11 mouse cellular contexts compared by ENCODE assay signal in genomic region chr7:145216591-145216990, GRCm38 (mm10). TPM values are rescaled to one million over a fixed set of nuclear protein-coding genes. Genes with fewer than 3 reads are reported as not detected.
DNase-seq lines count a peak whose midpoint lies in the region; ATAC-seq and TF ChIP-seq lines count a peak whose summit lies in the region.
"Had no signal": no experiment of that assay in that cellular context is flagged by ENCODE, and none has a peak within 500 bp of the region (broad histone marks: within the 10 kb centered on the region; RNA-seq: fewer than 3 reads in every experiment).

No protein-coding gene starts in this region.

- H3K36me3 ChIP-seq in hindbrain, embryonic 10.5 days = no peaks in the 10 kb centered on the region
- H3K36me3 ChIP-seq in hindbrain, embryonic 11.5 days (ENCODE audit: control insufficient read depth, insufficient read depth, low read length) = no peaks in the 10 kb centered on the region
- no peaks in the 10 kb centered on the region for H3K36me3 ChIP-seq in E14TG2a.4 (ENCODE audit: insufficient read depth, low read length)
- H3K36me3 ChIP-seq in limb, embryonic 10.5 days = no peaks in the 10 kb centered on the region

- 0 out of 2 replicates have a peak, but pooled peaks have one; percentile 6 for TF ChIP-seq CTCF in E14TG2a.4 (conservative IDR thresholded peaks at IDR 0.05; ENCODE audit: low read length)
- TF ChIP-seq CTCF in bone marrow macrophage, adult 2 months (IDR thresholded peaks at IDR 0.05; ENCODE audit: low read depth, low read length) = peak; percentile 36; the same call in 1 of the 2 replicates

- no peak overlapping the region for H3K4me2 ChIP-seq in hindbrain, embryonic 11.5 days (replicated peaks; ENCODE audit: low read depth, low read length)

- ATAC-seq in hindbrain, embryonic 11.5 days (ENCODE audit: low FRiP score) = no peak
- ATAC-seq: Patski had no signal

- peaks cover 6% of the 10 kb centered on the region; the same call in 1 of the 2 replicates for H3K27me3 ChIP-seq in hindbrain, embryonic 10.5 days (ENCODE audit: insufficient read depth, poor library complexity, severe bottlenecking)
- no peaks in the 10 kb centered on the region for H3K27me3 ChIP-seq in hindbrain, embryonic 11.5 days (ENCODE audit: control insufficient read depth, insufficient read depth, low read length)
- no peaks in the 10 kb centered on the region for H3K27me3 ChIP-seq in E14TG2a.4 (ENCODE audit: insufficient read depth, low read length)
- no peaks in the 10 kb centered on the region for H3K27me3 ChIP-seq in limb, embryonic 10.5 days (ENCODE audit: low read depth, poor library complexity, severe bottlenecking)
- H3K27me3 ChIP-seq: Patski had no signal

- H3K9ac ChIP-seq in hindbrain, embryonic 11.5 days (ENCODE audit: low read depth, low read length) = no peak overlapping the region

- peak overlapping the region; percentile 74 for H3K27ac ChIP-seq in hindbrain, embryonic 10.5 days
- H3K27ac ChIP-seq in hindbrain, embryonic 11.5 days (ENCODE audit: low read depth, low read length) = no peak overlapping the region
- H3K27ac ChIP-seq in bone marrow macrophage, adult 2 months (ENCODE audit: insufficient read depth, low read depth, low read length) = no peak overlapping the region
- peak overlapping the region; percentile 76 for H3K27ac ChIP-seq in limb, embryonic 10.5 days

- H3K4me3 ChIP-seq in hindbrain, embryonic 10.5 days = no peak overlapping the region
- no peak overlapping the region for H3K4me3 ChIP-seq in hindbrain, embryonic 11.5 days (ENCODE audit: low read depth, low read length)
- no peak overlapping the region for H3K4me3 ChIP-seq in E14TG2a.4 (replicated peaks; ENCODE audit: low read length)
- H3K4me3 ChIP-seq in bone marrow macrophage, adult 2 months (ENCODE audit: insufficient read depth, low read length) = no peak overlapping the region
- H3K4me3 ChIP-seq in limb, embryonic 10.5 days = no peak overlapping the region

- 0 out of 2 replicates have a peak, but pooled peaks cover 4% of the 10 kb centered on the region for H3K9me3 ChIP-seq in hindbrain, embryonic 10.5 days
- H3K9me3 ChIP-seq in hindbrain, embryonic 11.5 days (ENCODE audit: control insufficient read depth, low read length) = no peaks in the 10 kb centered on the region
- peaks cover 15% of the 10 kb centered on the region for H3K9me3 ChIP-seq in E14TG2a.4 (ENCODE audit: low read length)
- H3K9me3 ChIP-seq in limb, embryonic 10.5 days (replicated peaks) = no peaks in the 10 kb centered on the region

- 56% methylated on average over 1 of the region's 1 CpGs for WGBS in hindbrain, embryonic 10.5 days
- WGBS in hindbrain, embryonic 11.5 days = 40% methylated on average over 1 of the region's 1 CpGs
- 52% methylated on average over 1 of the region's 1 CpGs for WGBS in limb, embryonic 10.5 days

- no peak for DNase-seq in hindbrain, embryonic 10.5 days (ENCODE audit: low spot score)
- no peak for DNase-seq in hindbrain, embryonic 11.5 days (ENCODE audit: low spot score)
- DNase-seq in limb, embryonic 10.5 days (ENCODE audit: low spot score) = no peak
- DNase-seq in adrenal gland, postnatal 25 days = no peak
- no peak for DNase-seq in thymus, postnatal 25 days
- no peak for DNase-seq in adrenal gland, adult 2 months
- DNase-seq: cerebellum, adult 11 months; thymus, adult 18-20 months had no signal

- no peak for TF ChIP-seq POLR2A in bone marrow macrophage, adult 2 months (IDR thresholded peaks at IDR 0.05; ENCODE audit: borderline replicate concordance, low read depth, low read length)

- peaks cover 34% of the 10 kb centered on the region for H3K4me1 ChIP-seq in hindbrain, embryonic 10.5 days (replicated peaks)
- H3K4me1 ChIP-seq in hindbrain, embryonic 11.5 days (replicated peaks; ENCODE audit: control insufficient read depth, insufficient read depth, low read length) = peaks cover 2% of the 10 kb centered on the region; the same call in 1 of the 2 replicates
- peaks cover 28% of the 10 kb centered on the region for H3K4me1 ChIP-seq in E14TG2a.4 (replicated peaks; ENCODE audit: low read depth, low read length)
- H3K4me1 ChIP-seq in bone marrow macrophage, adult 2 months (ENCODE audit: control insufficient read depth, insufficient read depth, low read length) = peaks cover 24% of the 10 kb centered on the region
- peaks cover 31% of the 10 kb centered on the region for H3K4me1 ChIP-seq in limb, embryonic 10.5 days

RNA-seq across cellular contexts. Expression of gene 1810010D01Rik, which starts 8.7 kb away (rescaled TPM):
- polyA plus RNA-seq in hindbrain, embryonic 10.5 days (2016; fragmentation: Nextera tagmentation; extraction: Ambion mirVana) = 0.19 and 0.37 TPM in 2 replicates
- polyA plus RNA-seq in hindbrain, embryonic 11.5 days (2014; fragmentation: Nextera tagmentation; extraction: Ambion mirVana) = 0.97 TPM in 1 of 2 replicates, not detected in the other
- polyA plus RNA-seq in bone marrow macrophage, adult 2 months (2012; ENCODE audit: insufficient read depth, insufficient read length, missing spikeins) = 3.0 and 4.0 TPM in 2 replicates
- polyA plus RNA-seq in limb, embryonic 10.5 days (2016; fragmentation: Nextera tagmentation; extraction: Ambion mirVana) = 0.33 TPM in 1 of 2 replicates, not detected in the other
- total RNA-seq in adrenal gland, postnatal 25 days (2021) = 0.52 TPM in 1 of 2 replicates, not detected in the other
- under 1 TPM in 1 of 2 experiments, not detected in 1; 0.48 TPM for total RNA-seq in adrenal gland, adult 2 months (2021)
- 1.1 and 1.7 TPM in 2 replicates for polyA plus RNA-seq in adrenal gland, adult 2 months (2012; rRNA removed)
- polyA plus RNA-seq: Patski had no signal

Comparison
In these comparisons a context has a peak if more than half of its experiments do, and no peak if none do; other contexts are left out.
1. H3K27ac ChIP-seq: peak in hindbrain, embryonic 10.5 days (single experiment) and limb, embryonic 10.5 days (single experiment); none in hindbrain, embryonic 11.5 days (single experiment) and bone marrow macrophage, adult 2 months (single experiment).